Mouse (Mus musculus): Measurements from ENCODE around the gene Plekhm2.

The Plekhm2 gene

GRCm38 (mm10) chr4:141605861-141606260 is 58.8 kb downstream of the Plekhm2 start, which contains the start of gene Fblim1:
Fblim1 (minus strand) TSS chr4:141606096.
- in situ Hi-C loops (cut with MboI, MseI) = no loop called here

- in situ Hi-C loops (cut with MboI, MseI) = no loop called here
Observed at GRCm38 (mm10) chr4:141605421-141605820, 59.3 kb downstream of the Plekhm2 start.

DNA sequence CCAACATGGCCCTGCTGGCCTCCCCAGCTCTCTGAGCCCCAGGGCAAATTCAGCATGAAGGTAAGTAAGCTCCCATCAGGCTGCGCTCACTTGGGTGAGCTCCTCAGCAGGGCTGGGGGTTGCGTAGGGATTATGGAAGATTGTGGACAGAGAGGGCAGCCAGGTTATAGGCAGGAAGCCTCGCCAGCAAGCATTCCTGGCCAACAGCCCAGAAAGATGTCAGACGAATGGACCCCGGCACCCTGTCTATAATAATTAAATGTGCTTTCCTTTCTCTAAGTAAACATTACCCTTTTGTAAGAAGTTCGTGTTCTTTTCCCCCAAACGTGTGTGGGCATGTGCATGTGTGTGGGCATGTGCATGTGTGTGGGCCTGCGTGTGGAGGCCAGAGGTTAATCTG is 60.2 kb downstream of the Plekhm2 start:
- in situ Hi-C loops (cut with MboI, MseI) = no loop called here

- in situ Hi-C loops (cut with MboI, MseI) = no loop called here
Observed at GRCm38 (mm10) chr4:141603921-141604320, 60.8 kb downstream of the Plekhm2 start.

- in situ Hi-C loops (cut with MboI, MseI) = no loop called here
Observed at GRCm38 (mm10) chr4:141602523-141603223, 62.0 kb downstream of the Plekhm2 start.

DNA sequence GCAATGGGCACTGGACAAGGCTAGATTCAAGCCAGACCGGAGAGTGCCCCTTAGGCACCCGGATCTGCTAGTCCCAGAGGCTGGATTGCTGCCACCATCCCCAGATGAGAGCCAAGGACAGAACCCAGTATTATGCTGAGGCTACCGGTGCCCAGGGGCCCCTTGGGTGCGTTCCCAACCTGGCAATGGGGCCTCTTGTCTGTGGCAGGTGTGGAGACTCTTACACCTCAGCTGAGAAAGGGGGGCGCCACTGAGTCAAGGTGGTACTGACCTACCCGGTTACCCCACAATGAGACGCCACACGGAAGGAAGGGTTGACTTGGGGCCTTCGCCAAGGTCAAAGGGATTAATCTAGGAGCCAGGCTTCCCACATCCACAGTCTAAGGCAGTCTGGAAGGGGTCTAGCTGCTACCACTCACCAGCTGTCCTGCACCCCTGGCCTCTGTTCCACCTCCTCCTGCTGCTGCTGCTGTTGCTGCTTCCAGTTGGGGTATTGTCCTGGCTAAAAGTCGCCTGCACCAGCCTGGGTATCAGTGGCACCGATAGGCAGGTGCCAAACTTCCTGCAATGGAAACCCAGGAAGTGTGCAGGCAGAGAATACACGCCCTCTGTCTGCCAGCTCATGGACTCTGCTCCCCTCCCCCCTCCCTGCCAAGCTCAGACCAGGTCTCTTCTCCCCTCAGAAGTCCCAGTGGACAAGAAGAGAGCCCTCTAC is 63.4 kb downstream of the Plekhm2 start:
- in situ Hi-C loops (cut with MboI, MseI) = no loop called here

- in situ Hi-C loops (cut with MboI, MseI) = no loop called here
Observed at GRCm38 (mm10) chr4:141600364-141600763, 64.3 kb downstream of the Plekhm2 start.

- in situ Hi-C loops (cut with MboI, MseI) = no loop called here
Observed at GRCm38 (mm10) chr4:141599251-141600141, 65.2 kb downstream of the Plekhm2 start.

- in situ Hi-C loops (cut with MboI, MseI) = no loop called here
Observed at GRCm38 (mm10) chr4:141598894-141599250, 65.8 kb downstream of the Plekhm2 start.

DNA sequence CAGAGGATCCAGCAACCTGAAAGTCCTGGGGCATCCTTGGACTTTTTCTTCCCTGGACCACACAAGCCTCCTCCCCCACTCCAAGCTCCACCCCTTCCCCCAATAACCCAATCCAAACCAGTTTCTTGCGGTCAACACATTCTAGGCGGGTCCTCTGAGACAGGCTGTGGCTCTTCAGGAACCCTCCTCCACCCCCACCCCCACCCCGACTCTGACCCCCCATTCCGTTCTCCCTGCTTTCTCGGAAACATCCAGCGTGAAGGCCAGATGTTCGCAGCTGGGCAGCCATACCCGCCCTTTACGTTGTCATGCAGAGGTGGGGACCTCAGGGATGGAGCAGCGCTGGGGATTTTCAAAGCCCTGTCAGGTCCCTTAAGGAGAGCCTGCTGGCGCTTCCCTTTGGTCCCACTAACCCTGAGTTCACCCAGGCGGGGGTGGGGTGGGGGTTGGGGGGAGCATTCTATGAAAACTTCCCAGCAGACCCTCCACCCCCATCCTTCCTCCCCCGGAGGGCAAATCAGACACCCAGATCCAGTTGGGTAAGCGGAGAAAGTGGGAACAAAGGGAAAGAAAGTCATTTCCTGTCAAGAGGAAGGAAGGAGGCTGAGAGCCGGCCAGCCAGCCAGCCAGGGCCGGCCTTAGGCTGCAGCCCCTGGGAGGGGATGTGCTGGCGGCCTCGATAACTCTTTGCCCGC is 66.4 kb downstream of the Plekhm2 start:
- in situ Hi-C loops (cut with MboI, MseI) = no loop called here

DNA sequence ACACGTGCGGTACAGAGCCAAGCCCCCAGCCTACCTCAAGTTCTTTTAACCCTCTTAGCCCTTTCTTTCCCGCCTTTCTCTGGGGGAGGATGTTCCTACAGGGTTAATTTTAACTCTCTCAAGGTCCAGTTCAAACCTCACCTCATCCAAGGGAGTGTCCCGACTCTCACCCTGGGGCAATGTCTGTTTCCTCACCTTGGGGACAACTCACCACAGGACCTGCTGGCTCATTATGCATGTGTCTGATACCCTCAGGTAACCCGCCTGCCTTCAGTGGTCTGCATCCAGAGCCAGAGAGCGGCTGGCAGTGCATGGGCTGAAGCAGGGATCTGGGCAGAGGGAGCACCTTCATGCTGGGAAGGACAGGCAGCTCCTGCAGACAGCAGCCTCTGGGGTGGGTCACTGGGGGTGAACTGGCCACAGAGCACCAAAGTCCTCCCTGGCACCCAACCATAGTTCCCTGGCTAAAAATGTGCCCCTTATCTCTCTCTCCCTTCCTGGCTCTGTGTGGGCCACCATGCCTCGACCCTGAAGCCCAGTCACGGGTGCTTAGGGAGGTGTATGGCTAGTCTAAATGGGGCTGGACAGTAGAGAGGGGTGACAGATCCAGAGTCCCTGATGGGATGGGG is 67.9 kb downstream of the Plekhm2 start:
- in situ Hi-C loops (cut with MboI, MseI) = no loop called here

DNA sequence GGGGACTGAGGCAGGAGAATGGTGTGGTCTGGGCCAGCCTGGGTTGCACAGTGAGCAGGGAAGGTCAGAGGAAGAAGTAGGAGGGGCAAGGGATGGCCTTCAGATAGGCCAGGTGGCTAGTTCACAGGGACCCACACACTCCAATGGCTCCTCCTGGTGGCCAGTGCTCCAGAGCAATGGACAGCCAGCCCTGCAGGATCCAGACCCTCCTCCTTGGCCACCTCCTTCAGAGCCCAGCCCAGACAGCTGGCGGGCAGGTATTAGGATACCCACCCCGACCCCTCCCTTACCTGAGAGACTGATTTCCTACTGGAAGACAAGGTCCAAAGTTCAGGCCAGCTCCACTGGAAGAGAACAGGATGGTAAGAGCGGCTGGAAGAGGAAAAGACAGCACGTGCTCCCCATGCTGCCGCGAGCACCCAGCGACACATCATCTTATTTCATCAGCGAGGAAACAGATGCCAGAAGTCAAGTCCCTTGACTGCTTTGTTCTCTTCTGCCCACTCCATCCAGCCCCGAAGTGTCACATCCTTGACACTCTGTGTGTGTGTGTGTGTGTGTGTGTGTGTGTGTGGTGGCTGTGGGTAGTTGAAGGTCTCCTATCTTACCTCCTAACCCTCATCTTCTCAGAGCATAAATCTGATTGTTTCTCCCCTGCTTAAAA is 69.0 kb downstream of the Plekhm2 start:
- in situ Hi-C loops (cut with MboI, MseI) = no loop called here

GRCm38 (mm10) chr4:141595138-141595537 is 69.6 kb downstream of the Plekhm2 start:
- in situ Hi-C loops (cut with MboI, MseI) = no loop called here

DNA sequence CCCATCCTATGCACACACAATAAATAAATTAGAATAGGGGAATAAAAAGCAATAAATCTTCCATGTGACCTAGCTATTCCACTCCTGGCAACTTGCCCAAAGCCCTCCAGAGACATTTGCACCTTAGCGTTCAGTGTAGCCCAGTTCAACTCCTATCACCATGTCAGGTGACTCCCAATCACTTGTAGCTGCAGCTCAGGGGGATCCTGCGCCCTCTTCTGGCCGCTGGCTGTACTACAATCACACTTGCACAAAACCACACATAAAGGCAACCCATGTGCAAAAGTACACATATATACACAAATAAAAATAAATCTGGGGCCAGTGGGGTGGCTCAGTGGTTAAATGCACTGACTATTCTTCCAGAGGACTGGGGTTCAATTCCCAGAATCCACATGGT is 73.2 kb downstream of the Plekhm2 start:
- in situ Hi-C loops (cut with MboI, MseI) = no loop called here

- in situ Hi-C loops (cut with MboI, MseI) = no loop called here
Observed at GRCm38 (mm10) chr4:141583919-141584318, 80.8 kb downstream of the Plekhm2 start.

GRCm38 (mm10) chr4:141581051-141581450 is 83.6 kb downstream of the Plekhm2 start:
- in situ Hi-C loops (cut with MboI, MseI) = no loop called here

DNA sequence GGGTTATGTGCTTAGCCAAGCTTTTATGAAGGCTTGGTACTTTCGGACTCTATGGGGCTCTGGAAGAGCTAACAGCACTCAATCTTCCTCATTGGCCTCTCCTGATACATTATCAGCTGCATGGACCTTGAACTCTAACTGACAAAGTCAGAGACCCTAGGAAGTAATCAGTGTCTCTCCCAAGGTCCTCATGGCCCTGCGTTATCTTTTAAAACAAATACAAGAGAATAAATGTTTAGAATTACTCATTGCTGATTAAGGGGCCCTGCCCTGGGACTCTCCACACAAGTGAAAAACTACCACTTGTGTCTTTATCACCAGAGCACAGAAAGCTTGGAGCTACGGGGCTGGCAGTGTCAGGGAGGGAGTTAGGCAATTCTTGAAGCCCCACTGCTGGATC is 85.9 kb downstream of the Plekhm2 start:
- in situ Hi-C loops (cut with MboI, MseI) = no loop called here

GRCm38 (mm10) chr4:141576877-141577276 is 87.8 kb downstream of the Plekhm2 start:
- in situ Hi-C loops (cut with MboI, MseI) = no loop called here

DNA sequence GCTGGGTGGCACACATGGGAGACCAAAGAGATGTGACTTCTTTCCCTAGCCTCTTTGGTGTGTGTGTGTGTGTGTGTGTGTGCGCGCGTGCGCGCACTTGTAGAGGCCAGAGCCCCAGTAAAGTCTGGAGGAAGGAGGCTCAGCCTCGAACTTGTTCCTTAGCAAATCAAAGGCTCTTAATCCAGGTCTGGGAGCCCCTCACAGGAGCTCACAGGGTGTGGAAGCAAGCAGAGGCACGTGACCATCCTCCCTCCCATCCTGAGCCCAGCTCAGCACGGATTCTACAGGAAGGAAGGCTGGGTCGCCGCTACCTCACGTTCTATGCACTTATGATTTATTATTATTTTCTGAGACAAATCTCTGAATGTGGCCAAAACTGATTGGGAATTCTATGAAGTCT is 88.3 kb downstream of the Plekhm2 start:
- in situ Hi-C loops (cut with MboI, MseI) = no loop called here
